ENCODE assay signal across 22 mouse cellular contexts in the genomic region with DNA sequence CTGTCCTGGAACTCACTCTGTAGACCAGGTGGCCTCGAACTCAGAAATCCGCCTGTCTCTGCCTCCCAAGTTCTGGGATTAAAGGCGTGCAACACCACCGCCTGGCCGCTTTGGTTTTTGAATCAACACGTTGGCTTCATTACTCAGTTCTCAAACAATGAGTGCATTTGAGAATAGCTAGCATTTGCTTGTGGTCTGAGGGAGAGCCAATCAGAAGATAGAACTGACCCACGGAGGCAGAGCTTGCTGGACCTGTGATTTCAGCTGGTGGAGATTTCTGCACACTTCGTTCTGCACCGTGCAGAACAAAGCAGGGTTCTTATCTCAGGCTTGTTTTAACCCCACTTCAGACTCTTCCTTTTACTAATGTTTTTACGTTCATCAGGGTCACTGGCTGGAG.
DNase-seq lines count a peak whose midpoint lies in the region; ATAC-seq and TF ChIP-seq lines count a peak whose summit lies in the region.
"Had no signal": no experiment of that assay in that cellular context is flagged by ENCODE, and none has a peak within 500 bp of the region (broad histone marks: within the 10 kb centered on the region; RNA-seq: fewer than 3 reads in every experiment).

No protein-coding gene starts in this region.

- ATAC-seq in heart, embryonic 14.5 days (ENCODE audit: insufficient number of reproducible peaks, insufficient read depth, low FRiP score, low read depth) = no peak
- ATAC-seq in stomach, postnatal 0 days (ENCODE audit: low FRiP score, low TSS enrichment) = peak; percentile 66
- no peak for ATAC-seq in neural tube, embryonic 15.5 days (ENCODE audit: low FRiP score)
- ATAC-seq: CD4-positive, CD25-positive, alpha-beta regulatory T cell, adult 4 months; forebrain, embryonic 13.5 days; forebrain, embryonic 16.5 days; hindbrain, embryonic 16.5 days; intestine, embryonic 15.5 days had no signal

- 59% methylated on average over 10 of the region's 10 CpGs for WGBS in heart, embryonic 14.5 days
- 69% methylated on average over 10 of the region's 10 CpGs for WGBS in stomach, postnatal 0 days
- 85% methylated on average over 10 of the region's 10 CpGs for WGBS in neural tube, embryonic 15.5 days

- no peak overlapping the region for H3K4me2 ChIP-seq in heart, embryonic 14.5 days (ENCODE audit: low read length)
- no peak overlapping the region for H3K4me2 ChIP-seq in stomach, postnatal 0 days (replicated peaks; ENCODE audit: low read depth)
- H3K4me2 ChIP-seq in neural tube, embryonic 15.5 days = no peak overlapping the region
- H3K4me2 ChIP-seq: forebrain, embryonic 13.5 days; hindbrain, embryonic 13.5 days; intestine, embryonic 15.5 days had no signal

- TF ChIP-seq CTCF in layer of hippocampus, adult 2 months (conservative IDR thresholded peaks at IDR 0.05) = no peak
- no peak for TF ChIP-seq CTCF in stomach, postnatal 0 days (IDR thresholded peaks at IDR 0.05; ENCODE audit: low read depth)

- intact Hi-C loops in heart, postnatal 25 days (cut with DNase I) = no loop called here

- H3K27ac ChIP-seq in heart, embryonic 14.5 days (replicated peaks in 1 of 2; ENCODE audit: control insufficient read depth in 1 of 2, insufficient read depth in 1 of 2, low read depth in 2 of 2, low read length in 2 of 2) = peak overlapping the region; percentile 16 to 38; a peak in 2 of 4 replicates
- H3K27ac ChIP-seq in layer of hippocampus, adult 2 months = 0 out of 2 replicates have a peak overlapping the region, but pooled peaks have one; percentile 1
- no peak overlapping the region for H3K27ac ChIP-seq in stomach, postnatal 0 days (replicated peaks)
- H3K27ac ChIP-seq in neural tube, embryonic 15.5 days (replicated peaks) = no peak overlapping the region
- H3K27ac ChIP-seq: forebrain, embryonic 10.5 days; forebrain, embryonic 13.5 days; hindbrain, embryonic 10.5 days; hindbrain, embryonic 13.5 days; intestine, embryonic 15.5 days had no signal

- no peak overlapping the region for H3K4me3 ChIP-seq in heart, embryonic 14.5 days (ENCODE audit: control insufficient read depth in 1 of 2, insufficient read depth in 1 of 2, low read depth in 1 of 2, low read length in 2 of 2)
- H3K4me3 ChIP-seq in layer of hippocampus, adult 2 months = no peak overlapping the region
- H3K4me3 ChIP-seq in stomach, postnatal 0 days (ENCODE audit: low read depth, low read length) = no peak overlapping the region
- H3K4me3 ChIP-seq in neural tube, embryonic 15.5 days (replicated peaks) = no peak overlapping the region
- H3K4me3 ChIP-seq: forebrain, embryonic 10.5 days; forebrain, embryonic 13.5 days; hindbrain, embryonic 10.5 days; hindbrain, embryonic 13.5 days; intestine, embryonic 15.5 days had no signal

- no peak for TF ChIP-seq EP300 in stomach, postnatal 0 days (optimal IDR thresholded peaks at IDR 0.05)

- no peak for DNase-seq in heart, postnatal 25 days (ENCODE audit: low spot score)
- no peak for DNase-seq in layer of hippocampus, adult 2 months (ENCODE audit: low spot score in 2 of 2)
- DNase-seq in layer of hippocampus, adult 9-11 months = no peak
- peak; percentile 36 for DNase-seq in stomach, postnatal 0 days (ENCODE audit: low spot score)
- DNase-seq: adrenal gland, adult 2 months; adrenal gland, postnatal 14 days; cerebellum, adult 18-20 months; cerebellum, adult 9-10 months; cerebellum, postnatal 14 days; gastrocnemius, postnatal 36 days; heart, postnatal 36 days; kidney, adult 11 months had no signal

- H3K36me3 ChIP-seq in heart, embryonic 14.5 days (ENCODE audit: control insufficient read depth, insufficient read depth, low read length) = peaks cover 31% of the 10 kb centered on the region
- peaks cover 5% of the 10 kb centered on the region for H3K36me3 ChIP-seq in stomach, postnatal 0 days (ENCODE audit: control insufficient read depth, insufficient read depth, low read length)
- no peaks in the 10 kb centered on the region for H3K36me3 ChIP-seq in neural tube, embryonic 15.5 days

- H3K9ac ChIP-seq in heart, embryonic 14.5 days (ENCODE audit: low read length) = no peak overlapping the region
- no peak overlapping the region for H3K9ac ChIP-seq in stomach, postnatal 0 days (ENCODE audit: low read length)
- no peak overlapping the region for H3K9ac ChIP-seq in neural tube, embryonic 15.5 days (replicated peaks)
- H3K9ac ChIP-seq: forebrain, embryonic 13.5 days; hindbrain, embryonic 13.5 days; intestine, embryonic 15.5 days had no signal

- H3K9me3 ChIP-seq in heart, embryonic 14.5 days (ENCODE audit: control insufficient read depth, low read length) = no peaks in the 10 kb centered on the region
- H3K9me3 ChIP-seq in stomach, postnatal 0 days (ENCODE audit: control insufficient read depth, low read length) = no peaks in the 10 kb centered on the region
- no peaks in the 10 kb centered on the region for H3K9me3 ChIP-seq in neural tube, embryonic 15.5 days (replicated peaks)
- H3K9me3 ChIP-seq: forebrain, embryonic 10.5 days; forebrain, embryonic 13.5 days; hindbrain, embryonic 10.5 days; hindbrain, embryonic 13.5 days; intestine, embryonic 15.5 days had no signal

- no peaks in the 10 kb centered on the region for H3K27me3 ChIP-seq in heart, embryonic 14.5 days (ENCODE audit: control insufficient read depth, insufficient read depth, low read length)
- no peaks in the 10 kb centered on the region for H3K27me3 ChIP-seq in stomach, postnatal 0 days (ENCODE audit: control insufficient read depth, insufficient read depth, low read length)
- no peaks in the 10 kb centered on the region for H3K27me3 ChIP-seq in neural tube, embryonic 15.5 days (replicated peaks)
- H3K27me3 ChIP-seq: forebrain, embryonic 13.5 days; hindbrain, embryonic 13.5 days; intestine, embryonic 15.5 days had no signal

- H3K4me1 ChIP-seq in heart, embryonic 14.5 days (ENCODE audit: control insufficient read depth in 2 of 2, insufficient read depth in 2 of 2, low read length in 2 of 2) = peaks cover 14 to 44% of the 10 kb centered on the region in 2 experiments
- no peaks in the 10 kb centered on the region for H3K4me1 ChIP-seq in stomach, postnatal 0 days (replicated peaks; ENCODE audit: control insufficient read depth, insufficient read depth)
- peaks cover 4% of the 10 kb centered on the region; the same call in 1 of the 2 replicates for H3K4me1 ChIP-seq in neural tube, embryonic 15.5 days
- H3K4me1 ChIP-seq: intestine, embryonic 15.5 days had no signal

Comparison
In these comparisons a context has a peak if more than half of its experiments do, and no peak if none do; other contexts are left out.
1. H3K27ac ChIP-seq: peak in heart, embryonic 14.5 days (2 of 2) and layer of hippocampus, adult 2 months (single experiment); none in stomach, postnatal 0 days (single experiment) and neural tube, embryonic 15.5 days (single experiment).